Mouse (Mus musculus) cerebellum, adult 8-10 months (tissue): Measurements from ENCODE around the gene Msmp.

Experiments used
- DNase-seq: peaks from one replicate; pipeline ENCODE4 v3.0.0; 2022

The Msmp gene

GRCm38 (mm10) chr4:43593453-43593852 lies 9.2 kb upstream of the Msmp start:
- no peak for DNase-seq

GRCm38 (mm10) chr4:43591961-43592360 lies 7.7 kb upstream of the Msmp start:
- no peak for DNase-seq

DNA sequence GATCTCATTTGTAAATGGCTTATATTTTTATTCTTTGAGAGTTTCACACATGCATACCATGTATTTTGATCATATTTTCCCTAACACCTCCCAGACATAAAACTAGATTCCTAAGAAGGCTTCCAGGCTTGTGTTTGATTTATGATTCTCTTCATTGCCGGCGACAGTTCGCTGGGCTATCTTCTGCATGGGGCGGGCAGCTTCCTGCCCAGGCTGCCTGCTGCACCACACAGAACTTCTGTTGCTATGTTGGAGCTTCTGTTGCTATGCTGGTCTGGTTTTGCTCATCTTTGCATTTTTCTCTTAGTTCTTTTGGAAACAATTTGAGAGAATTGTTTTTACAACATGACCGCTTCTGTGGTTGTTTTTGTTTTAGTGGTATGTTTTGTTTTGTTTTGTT lies 7.2 kb upstream of the Msmp start:
- DNase-seq, result no peak

GRCm38 (mm10) chr4:43587681-43588080 lies 3.4 kb upstream of the Msmp start:
- no peak for DNase-seq

- DNase-seq, result no peak
Observed at GRCm38 (mm10) chr4:43586411-43586810, 2.1 kb upstream of the Msmp start.

DNA sequence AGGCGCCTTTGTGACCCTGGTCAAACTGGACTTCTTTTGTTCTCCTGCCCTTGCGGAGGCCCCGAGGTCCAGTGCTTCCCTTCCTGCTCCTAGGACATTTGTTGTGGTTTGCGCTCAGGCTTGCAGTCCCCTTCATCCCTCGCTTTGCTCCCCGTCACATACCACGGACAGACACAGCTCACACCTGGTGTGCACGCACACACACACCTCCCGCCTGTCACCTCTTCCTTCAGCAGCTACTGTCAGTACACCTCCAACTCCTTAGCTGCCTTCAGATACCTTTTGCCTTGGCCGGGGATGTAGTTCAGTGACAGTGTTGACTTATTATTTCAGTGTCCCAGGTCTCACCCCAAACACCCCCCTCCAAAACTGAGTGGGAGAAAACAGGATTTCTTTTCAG lies 1.4 kb upstream of the Msmp start:
- no peak for DNase-seq

DNA sequence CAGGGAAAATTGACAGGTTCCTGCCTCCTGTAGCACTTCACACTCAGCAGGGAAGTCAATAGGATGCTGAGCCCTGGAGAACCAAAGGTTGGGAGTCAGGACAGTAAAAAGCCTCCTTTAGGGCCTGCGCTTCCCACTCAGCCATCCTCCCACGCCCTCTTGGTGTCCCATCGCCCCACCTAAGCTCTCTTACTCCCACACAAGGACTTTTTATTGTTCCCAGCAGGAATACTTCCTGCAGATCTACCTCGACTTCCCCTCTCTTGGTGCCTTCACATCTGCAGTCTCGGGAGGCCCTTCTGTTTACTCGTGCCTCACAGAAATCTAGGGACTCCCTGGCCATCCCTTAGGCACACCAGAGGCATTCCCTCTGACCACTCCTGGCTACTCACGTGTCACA lies 873 bp downstream of the Msmp start:
- no peak for DNase-seq

GRCm38 (mm10) chr4:43582241-43582640 lies 2.1 kb downstream of the Msmp start:
- DNase-seq, result no peak

DNA sequence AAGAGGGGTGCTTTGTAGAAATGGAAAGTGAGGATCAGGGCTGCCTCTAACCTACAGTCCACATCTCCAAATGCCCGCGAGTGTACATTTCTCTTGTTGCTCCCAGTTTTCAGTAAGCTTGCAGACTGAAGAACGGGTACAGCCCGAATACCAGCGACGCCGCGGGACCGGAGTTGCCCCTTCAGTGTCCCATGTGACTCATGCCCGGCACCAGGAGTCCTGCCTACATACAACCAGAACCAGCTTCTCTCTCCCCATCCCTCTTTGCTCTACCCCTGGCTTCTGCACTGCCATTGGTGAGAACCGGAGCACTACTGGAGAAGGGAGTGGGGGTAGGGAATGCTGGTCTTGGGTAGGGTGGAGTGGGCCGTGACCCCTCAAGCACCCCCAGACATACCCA lies 2.9 kb downstream of the Msmp start:
- DNase-seq, result no peak

GRCm38 (mm10) chr4:43580721-43581120 lies 3.6 kb downstream of the Msmp start:
- DNase-seq, result no peak

DNA sequence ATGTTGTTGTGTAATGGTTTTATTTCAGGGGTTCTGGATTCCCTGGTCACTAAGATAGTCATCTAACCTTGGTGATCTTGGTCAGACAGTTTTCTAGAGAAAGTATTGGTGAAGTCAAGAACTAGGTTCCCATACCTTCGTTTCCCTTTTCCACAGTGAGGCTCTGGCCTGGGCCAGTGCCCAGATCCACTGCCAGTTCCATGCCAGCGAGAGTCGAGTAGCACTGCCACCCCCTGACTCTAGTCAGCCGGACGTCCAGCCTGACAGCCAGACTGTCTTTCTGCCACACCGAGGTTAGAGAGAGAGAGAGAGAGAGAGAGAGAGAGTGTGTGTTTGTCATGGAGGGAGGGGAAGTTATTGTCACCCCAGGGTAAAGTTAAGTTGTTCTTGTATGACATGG lies 4.6 kb downstream of the Msmp start:
- no peak for DNase-seq

DNA sequence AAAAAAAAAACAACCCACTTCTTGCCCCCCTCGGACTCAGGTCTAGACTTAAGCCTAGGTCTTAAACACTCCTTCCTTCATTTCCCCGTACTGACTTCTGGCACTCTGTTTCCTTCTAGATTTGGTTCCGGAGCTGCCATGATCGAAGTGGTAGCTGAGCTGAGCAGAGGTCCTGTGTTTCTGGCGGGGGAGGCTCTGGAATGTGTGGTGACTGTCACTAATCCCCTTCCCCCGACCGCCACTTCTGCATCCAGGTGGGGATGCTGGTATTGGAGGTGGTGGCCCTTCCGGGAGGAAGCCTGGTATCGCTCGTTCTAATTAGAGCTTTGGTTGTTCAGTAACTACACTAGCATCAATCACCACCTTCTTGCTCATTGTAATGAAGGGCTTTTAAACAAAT lies 5.0 kb downstream of the Msmp start:
- DNase-seq, result no peak

DNA sequence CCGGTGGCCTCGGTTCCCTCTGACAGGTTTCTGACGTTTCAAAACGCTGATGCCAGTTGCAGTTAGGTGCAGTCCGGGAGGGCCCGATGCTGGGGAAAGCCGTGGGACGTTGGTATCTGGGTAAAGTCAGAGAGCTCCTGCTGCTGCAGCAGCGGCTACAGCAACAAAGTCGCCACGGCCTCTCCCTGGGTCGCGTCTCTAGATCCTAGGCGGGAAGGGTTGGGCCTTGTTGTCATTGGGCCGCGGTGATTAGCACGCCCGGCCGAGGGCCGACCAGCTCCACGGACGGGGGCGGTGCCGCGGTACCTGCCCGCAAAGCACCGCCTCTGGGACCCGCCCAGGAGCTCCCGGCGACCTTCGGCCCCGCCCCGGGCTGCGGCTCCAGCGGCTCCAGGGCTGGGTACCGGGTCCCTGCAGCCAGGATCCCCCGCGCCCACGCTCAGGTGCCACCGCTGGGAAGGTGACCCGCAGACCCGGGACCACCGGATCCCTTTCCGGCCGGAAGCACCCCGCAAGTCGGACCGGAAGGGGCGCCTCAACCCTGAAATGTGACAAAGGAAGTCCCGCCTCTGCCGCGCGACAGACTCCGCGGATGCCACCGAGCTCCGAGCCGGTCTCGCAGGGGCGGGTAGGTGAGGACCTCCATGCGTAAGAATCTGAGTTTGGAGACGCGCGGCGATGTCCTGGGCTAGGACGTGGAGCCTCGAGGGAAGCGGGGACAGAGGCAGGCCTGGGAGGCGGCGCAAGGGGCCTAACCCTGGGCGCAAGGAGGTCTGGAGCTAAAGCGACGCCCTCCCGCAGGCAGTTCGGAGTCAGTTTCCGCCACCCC lies 5.7 kb downstream of the Msmp start, which contains the start of the genes Rgp1 and Gba2:
Gene Rgp1 (plus strand): TSS at position 340 of the 829 bp plus-strand sequence.
Gene Gba2 (minus strand): TSS at position 498 of the 829 bp plus-strand sequence.
- DNase-seq, result peak; percentile 86

DNA sequence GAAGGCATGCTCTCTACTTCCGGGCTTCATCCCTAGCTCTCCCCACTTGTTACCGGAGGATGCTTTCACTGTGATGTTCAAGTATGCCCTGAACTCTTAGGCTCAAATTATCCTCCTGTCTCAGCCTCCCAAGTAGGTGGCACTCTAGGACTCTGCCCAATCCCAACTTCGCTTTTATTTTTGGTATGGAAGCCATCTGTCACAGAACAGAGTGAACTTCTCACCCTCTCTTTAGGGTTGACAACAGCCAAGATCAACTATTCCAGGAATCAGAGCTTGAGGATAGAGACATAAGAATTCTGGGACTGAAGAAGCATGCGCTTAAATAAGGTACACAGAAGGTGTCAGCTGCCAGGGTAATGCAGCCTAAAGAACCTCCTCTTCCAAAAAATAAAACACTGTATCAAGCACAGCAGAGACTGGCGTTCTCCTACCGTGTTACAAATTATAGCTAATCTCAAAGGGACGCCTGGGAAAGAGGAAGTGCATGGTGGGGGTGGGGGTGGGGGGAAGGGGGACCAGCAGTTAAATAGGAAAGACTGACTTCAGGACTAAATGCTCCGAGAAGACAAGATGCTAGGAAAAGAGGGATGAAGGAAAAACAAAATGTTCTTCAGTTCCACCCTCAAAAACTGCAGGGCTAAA lies 6.9 kb downstream of the Msmp start:
- no peak for DNase-seq

GRCm38 (mm10) chr4:43575356-43575755 lies 8.9 kb downstream of the Msmp start:
- no peak for DNase-seq

- no peak for DNase-seq
Observed at GRCm38 (mm10) chr4:43573561-43573960, 10.7 kb downstream of the Msmp start.

- DNase-seq, result no peak
Observed at GRCm38 (mm10) chr4:43571395-43572045, 12.8 kb downstream of the Msmp start.

DNA sequence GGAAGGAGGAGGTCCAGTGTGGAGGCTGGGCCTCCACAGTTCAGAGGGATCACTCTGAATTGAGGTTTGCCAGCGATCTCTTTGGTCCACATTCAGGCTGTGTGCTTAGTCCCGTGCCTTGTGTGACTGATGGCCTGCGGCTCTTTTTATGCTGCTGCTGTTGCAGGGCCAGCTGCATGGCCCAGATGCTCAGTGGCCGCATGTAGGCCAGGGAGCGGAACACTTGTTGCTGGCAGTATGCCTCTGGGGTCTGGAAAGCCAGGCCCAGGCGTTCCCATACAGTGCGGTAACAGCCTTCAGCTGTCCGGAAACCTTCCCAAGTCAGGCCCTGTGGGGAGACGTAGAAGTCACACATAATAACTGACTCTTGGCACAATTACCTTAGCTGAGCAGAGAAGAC lies 17.2 kb downstream of the Msmp start:
- no peak for DNase-seq

DNA sequence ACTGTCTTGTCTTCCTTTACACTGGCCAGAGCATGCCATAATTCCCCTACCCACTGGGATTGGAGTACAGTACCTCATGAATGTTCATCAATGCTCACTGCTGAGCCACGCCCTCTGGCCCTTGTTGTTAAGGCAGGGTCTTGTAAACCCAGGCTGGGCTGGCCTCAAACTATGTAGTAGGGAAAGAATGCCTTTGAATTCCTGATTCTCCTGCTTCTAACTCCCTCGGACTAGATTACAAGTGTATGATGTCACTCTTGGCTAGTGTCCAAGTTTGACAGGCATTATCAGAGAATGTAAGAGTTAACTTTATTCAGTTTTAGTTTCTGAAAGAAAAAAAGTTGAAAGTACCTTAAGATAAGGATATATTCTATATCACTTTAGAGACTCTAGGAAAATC lies 20.1 kb downstream of the Msmp start:
- DNase-seq, result no peak

DNA sequence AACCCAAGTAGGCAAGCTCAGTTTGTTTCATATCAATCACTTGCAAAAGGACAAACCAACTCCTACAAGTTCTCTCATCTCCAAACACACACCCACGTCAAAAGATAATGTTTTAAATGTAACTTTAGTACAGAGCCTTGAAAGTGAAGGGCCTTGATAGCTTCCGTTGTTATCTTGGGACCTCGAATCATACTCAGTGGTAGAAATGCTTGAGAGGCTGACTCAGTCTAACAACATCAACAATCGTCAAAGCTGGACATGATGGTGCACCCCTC lies 20.8 kb downstream of the Msmp start:
- DNase-seq, result no peak

GRCm38 (mm10) chr4:43562769-43563600 lies 21.3 kb downstream of the Msmp start:
- no peak for DNase-seq

- peak; percentile 91 for DNase-seq
Observed at GRCm38 (mm10) chr4:43561997-43562768, 22.1 kb downstream of the Msmp start, which contains the start of the genes Creb3 and Tln1. Gene Creb3 (plus strand): TSS chr4:43562332. Gene Tln1 (minus strand): TSS chr4:43562691.
